Mouse (Mus musculus) limb, embryonic 11.5 days (tissue): Measurements from ENCODE around the gene Hook2. TPM values are rescaled to one million over a fixed set of nuclear protein-coding genes. Genes with fewer than 3 reads are reported as not detected.

Experiments
- ATAC-seq: fragments of 200-750 bp; cut with Nextera tagmentation; 2 replicates; pipeline ENCODE4 v1.8.0; 2017; ENCODE audit warnings: low read depth; ENCODE audit not compliant: insufficient number of reproducible peaks, low FRiP score, low TSS enrichment
- DNase-seq: peaks from one replicate; pipeline ENCODE4 v3.0.0-alpha.2; 2015; ENCODE audit warnings: low spot score
- H3K27ac ChIP-seq: fragments of 300-500 bp; sonication (generic); replicated peaks from 2 replicates; pipeline ENCODE4 v1.5.1; 2014; ENCODE audit warnings: low read depth, mild to moderate bottlenecking, low read length
- H3K27me3 ChIP-seq: fragments of 300-500 bp; sonication (generic); 2 replicates; pipeline ENCODE4 v1.6.1; 2014; ENCODE audit warnings: mild to moderate bottlenecking, low read length, mixed read lengths; ENCODE audit not compliant: control insufficient read depth, insufficient read depth
- H3K36me3 ChIP-seq: fragments of 300-500 bp; sonication (generic); 2 replicates; pipeline ENCODE4 v1.6.1; 2014; ENCODE audit warnings: mild to moderate bottlenecking, low read length, moderate library complexity, mixed read lengths; ENCODE audit not compliant: control insufficient read depth, insufficient read depth
- H3K4me1 ChIP-seq: fragments of 300-500 bp; sonication (generic); 2 replicates; pipeline ENCODE4 v1.6.1; 2014; ENCODE audit warnings: low read length, mixed read lengths; ENCODE audit not compliant: control insufficient read depth, insufficient read depth
- H3K4me2 ChIP-seq: fragments of 300-500 bp; sonication (generic); 2 replicates; pipeline ENCODE4 v1.6.1; 2014; ENCODE audit warnings: low read depth, mild to moderate bottlenecking, moderate library complexity; ENCODE audit not compliant: severe bottlenecking
- H3K4me3 ChIP-seq: fragments of 300-500 bp; sonication (generic); 2 replicates; pipeline ENCODE4 v1.5.1; 2014; ENCODE audit warnings: low read depth, low read length
- H3K9ac ChIP-seq: fragments of 300-500 bp; sonication (generic); 2 replicates; pipeline ENCODE4 v1.6.1; 2014; ENCODE audit warnings: mild to moderate bottlenecking, low read length
- H3K9me3 ChIP-seq: fragments of 300-500 bp; sonication (generic); 2 replicates; pipeline ENCODE4 v1.6.1; 2016; ENCODE audit warnings: low read length; ENCODE audit not compliant: control insufficient read depth
- WGBS: fragments of 180-500 bp; shearing (Covaris S2); extraction: QIAGEN DNeasy Blood & Tissue Kit; methylation state at CpG from one replicate; pipeline ENCODE4 v1.1.7; 2014; 5-methylcytosine and 5-hydroxymethylcytosine counted together
- polyA plus RNA-seq: library from polyadenylated mRNA; unstranded; fragments of >200 nt; fragmentation: Nextera tagmentation; extraction: Ambion mirVana; gene quantifications from 2 replicates; pipeline ENCODE4 v1.2.1, GENCODE M21; 2014

Hook2 gene
- polyA plus RNA-seq, 1 experiment from 2014 or later = 15.2 TPM

DNA sequence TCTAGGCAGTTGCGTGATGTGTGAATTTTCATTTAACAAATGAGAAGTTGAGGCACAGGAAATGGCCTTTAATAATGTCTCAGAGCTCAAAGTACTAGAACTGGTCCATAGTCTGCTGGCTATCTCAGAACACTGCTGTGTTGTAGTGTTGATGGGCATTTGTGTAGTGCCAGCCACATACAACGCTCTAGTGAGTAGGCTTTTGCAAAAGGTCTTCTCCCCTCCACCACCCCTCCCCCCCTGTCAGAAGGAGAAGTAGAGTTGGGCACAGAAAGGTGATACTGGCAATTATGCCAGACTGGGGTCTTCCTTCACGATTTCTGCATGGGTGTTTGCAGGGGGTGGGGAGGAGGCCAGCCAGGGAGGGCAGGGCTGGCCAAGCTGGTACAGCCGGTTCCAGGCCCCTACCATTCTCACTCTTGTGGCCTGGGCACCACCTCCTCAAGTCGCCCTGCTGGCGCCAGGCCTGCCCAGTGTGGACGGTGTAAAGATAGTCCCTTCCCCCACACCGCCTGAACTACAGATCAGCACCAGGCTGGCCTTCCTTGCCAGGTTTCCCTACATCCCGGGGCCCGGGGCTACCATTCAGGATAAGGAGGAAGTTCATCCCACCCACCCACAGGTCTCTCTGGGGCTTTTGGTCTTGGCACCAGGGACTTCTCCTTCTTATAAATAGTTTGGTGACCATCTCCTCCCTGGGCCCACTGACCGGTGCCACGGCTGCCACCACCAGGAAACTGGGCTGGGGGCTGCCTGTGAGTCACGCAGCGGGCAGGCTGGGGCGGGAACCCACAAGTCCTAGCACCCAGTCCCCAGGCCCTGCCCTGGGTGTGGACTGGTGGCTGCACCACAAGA lies 8.5 kb upstream of the Hook2 start:
- no peak overlapping the region for H3K4me2 ChIP-seq
- H3K4me3 ChIP-seq = no peak overlapping the region
- H3K9me3 ChIP-seq = no peaks in the 10 kb centered on the region
- no peak for ATAC-seq
- WGBS = 77% methylated on average over 15 of the region's 15 CpGs
- peaks cover 15% of the 10 kb centered on the region for H3K27me3 ChIP-seq
- peaks cover 52% of the 10 kb centered on the region for H3K4me1 ChIP-seq
- no peak overlapping the region for H3K27ac ChIP-seq
- no peak for DNase-seq
- no peaks in the 10 kb centered on the region for H3K36me3 ChIP-seq
- no peak overlapping the region; the same call in 1 of the 2 replicates for H3K9ac ChIP-seq

DNA sequence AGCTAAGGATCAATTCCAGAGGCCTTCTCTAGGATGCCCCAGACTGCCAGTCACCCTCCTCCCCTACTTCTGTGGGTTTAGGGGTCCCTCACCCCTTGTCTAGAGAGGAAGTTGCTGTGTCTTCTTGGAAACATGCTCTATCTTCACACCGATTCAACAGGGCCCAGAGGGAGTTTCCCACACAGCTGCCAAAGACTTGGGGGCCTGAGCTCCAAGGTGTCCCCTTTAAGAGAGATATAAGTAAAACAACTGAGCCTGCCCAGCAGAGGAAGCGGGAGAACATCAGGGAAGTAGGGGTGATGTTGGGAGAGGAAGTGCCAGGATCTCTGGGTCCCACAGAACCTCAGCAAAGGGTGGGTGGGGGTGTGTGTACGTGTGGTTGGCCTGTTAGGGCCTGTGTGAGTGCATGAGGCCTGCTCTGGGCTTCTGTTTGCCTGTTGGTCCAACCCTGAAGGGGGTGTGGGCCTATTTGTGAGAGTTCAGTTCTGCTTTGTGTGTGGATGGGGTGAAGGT lies 7.8 kb upstream of the Hook2 start:
- Histone ChIP-seq H3K27ac (no peak overlapping the region), H3K4me3 (no peak overlapping the region), H3K4me1 (peaks cover 46% of the 10 kb centered on the region), H3K9me3 (no peaks in the 10 kb centered on the region), H3K4me2 (no peak overlapping the region), H3K36me3 (no peaks in the 10 kb centered on the region), H3K9ac (no peak overlapping the region; the same call in 1 of the 2 replicates), H3K27me3 (peaks cover 8% of the 10 kb centered on the region)
- no peak for DNase-seq
- no peak for ATAC-seq
- 62% methylated on average over 3 of the region's 3 CpGs for WGBS

DNA sequence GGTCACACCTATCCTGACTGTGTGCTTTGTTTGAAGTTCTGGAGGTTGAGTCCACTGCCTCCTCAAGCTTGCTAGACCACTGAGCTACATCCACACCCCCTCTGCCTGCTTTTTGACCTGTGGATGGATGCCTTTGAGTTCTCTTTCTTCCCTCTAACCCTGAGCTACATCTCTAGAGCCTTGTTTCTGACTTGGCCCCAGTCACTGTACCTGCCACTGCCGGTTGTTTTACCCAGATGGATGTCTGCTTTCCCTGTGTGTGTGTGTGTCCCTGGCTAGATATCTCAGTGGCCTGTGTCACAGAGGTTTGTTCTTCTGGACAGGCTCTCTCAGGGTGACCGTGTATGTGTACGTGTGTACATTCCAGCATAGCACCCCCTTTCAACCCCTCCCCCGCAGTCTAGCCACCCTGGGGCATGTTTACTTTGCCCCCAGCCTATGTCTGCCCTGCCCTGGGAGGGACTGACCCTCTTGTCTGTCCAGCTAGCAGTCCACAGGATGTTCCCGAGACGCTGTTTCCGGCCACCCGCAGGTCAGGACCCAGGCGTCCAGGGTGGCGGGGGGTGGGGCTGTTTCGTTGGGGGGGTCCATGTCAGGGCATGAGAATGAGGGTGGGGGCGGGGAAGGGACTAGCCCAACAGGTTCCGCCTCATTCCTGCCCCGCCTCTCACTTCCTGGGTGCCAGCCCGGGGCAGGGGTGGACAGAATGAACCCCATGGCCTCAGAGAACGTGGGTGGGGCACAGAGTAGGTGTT lies 5.9 kb upstream of the Hook2 start:
- no peaks in the 10 kb centered on the region for H3K36me3 ChIP-seq
- H3K9ac ChIP-seq = peak overlapping the region; percentile 37; the same call in 1 of the 2 replicates
- H3K4me1 ChIP-seq = peaks cover 36% of the 10 kb centered on the region
- H3K9me3 ChIP-seq = no peaks in the 10 kb centered on the region
- H3K27me3 ChIP-seq = no peaks in the 10 kb centered on the region
- H3K4me2 ChIP-seq = peak overlapping the region; percentile 97
- WGBS = 7% methylated on average over 16 of the region's 16 CpGs
- H3K4me3 ChIP-seq = no peak overlapping the region
- no peak for DNase-seq
- H3K27ac ChIP-seq = peak overlapping the region; percentile 68
- no peak for ATAC-seq

DNA sequence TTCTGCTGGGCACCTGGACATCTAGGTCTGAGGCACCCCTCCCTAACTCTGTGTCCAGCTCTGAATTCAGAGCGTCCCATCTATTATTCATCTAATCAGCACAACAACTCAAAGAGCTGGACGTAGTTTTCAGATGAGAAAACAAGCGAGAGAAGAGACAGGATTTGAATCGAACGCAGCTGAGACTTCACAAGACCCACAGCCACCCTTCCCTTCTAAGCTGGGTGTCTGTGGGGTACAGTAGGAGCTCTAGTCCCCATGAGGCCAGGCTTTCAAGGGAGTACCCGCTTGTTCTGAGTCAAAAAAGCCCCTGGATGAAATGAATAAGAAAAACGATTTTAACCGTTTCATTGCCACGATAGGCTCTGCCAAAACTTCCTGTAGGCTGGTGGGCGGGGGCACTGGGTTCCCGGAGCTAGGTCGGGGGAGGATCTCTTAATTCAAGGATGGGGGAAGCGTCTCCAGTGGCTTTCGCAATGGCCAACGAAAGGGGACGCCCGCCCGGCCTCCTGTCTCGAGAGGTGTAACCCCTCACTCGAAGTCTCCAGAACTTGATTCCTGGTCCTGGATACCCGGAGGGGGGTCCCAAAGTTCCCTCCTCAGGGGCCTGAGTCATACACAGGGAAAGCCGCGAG lies 5.2 kb upstream of the Hook2 start:
- ATAC-seq (no peak), DNase-seq (no peak)
- Histone ChIP-seq H3K4me2 (peak overlapping the region; percentile 97), H3K27me3 (no peaks in the 10 kb centered on the region), H3K4me3 (peak overlapping the region; percentile 39), H3K27ac (peak overlapping the region; percentile 23; the same call in 1 of the 2 replicates), H3K9me3 (no peaks in the 10 kb centered on the region), H3K36me3 (no peaks in the 10 kb centered on the region), H3K4me1 (peaks cover 33% of the 10 kb centered on the region), H3K9ac (peak overlapping the region; percentile 64)
- WGBS = under 1% methylated on average over 23 of the region's 23 CpGs

DNA sequence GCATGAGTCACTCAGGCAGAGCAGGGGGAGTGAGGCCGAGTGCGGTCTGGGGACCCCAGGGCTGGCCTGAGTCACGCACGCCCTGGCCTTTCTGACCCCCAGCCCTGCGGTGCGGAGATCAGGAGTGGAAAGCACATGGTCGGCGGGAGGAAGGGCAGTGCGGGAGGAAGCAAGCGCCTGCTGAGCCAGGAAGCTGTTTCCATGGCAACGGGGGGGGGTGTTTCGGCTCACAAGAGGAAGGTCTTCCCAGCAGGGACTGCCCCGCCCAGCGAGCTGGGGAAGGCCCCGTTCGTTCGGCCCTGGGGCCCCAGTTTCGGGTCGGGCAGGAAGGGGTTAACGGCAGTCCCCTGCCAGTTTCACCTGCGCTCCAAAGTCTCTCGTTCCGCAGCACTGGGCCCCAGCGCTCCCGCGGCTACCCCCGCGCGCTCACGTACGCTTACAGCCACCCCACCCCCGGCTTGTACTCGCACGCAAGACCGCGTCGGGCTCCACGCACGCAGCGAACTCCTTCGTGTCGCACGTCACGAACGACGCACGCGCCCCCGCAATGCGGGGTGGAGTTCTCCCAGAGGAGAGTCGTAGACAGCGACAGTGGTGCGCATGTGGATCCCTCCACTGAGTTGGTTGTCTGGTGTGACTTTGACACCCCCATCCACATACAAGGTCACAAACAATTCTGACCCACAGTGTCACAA lies 4.6 kb upstream of the Hook2 start:
- H3K4me2 ChIP-seq = peak overlapping the region; percentile 97
- 0 out of 2 replicates have a peak overlapping the region, but pooled peaks have one; percentile 23 for H3K27ac ChIP-seq

DNA sequence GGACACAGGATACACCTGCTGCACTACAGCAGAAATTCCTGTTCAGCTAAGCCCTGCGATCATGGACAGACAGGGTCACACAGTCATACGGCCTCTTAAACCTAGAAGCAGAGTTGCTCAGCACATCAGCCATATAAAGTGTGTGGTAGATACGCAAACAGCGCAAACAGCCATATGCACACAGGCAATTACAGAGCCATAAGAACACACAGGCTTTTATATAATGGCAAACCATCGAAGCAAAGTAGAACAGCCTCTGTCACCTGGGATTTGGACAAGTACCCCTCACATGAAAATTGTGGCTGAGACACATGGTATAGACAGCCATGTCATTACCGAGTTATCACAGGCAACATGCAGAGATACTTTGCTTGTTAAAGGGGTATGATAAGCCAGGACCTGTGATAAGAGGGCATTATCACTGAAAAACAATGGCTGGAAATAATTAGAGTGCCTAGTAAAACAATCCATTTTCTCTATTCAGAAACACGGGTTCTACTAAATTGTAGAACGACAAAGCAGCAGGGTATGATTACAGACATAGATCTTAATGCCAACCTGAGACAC lies 3.9 kb upstream of the Hook2 start:
- ATAC-seq (no peak), DNase-seq (no peak)
- Histone ChIP-seq H3K36me3 (no peaks in the 10 kb centered on the region), H3K4me1 (peaks cover 25% of the 10 kb centered on the region), H3K9ac (no peak overlapping the region), H3K4me3 (no peak overlapping the region), H3K4me2 (peak overlapping the region; percentile 97), H3K27ac (no peak overlapping the region), H3K9me3 (no peaks in the 10 kb centered on the region), H3K27me3 (no peaks in the 10 kb centered on the region)
- WGBS = 37% methylated on average over 8 of the region's 8 CpGs

More for the DNA sequence above, 4.6 kb upstream of the Hook2 start:
- H3K9ac ChIP-seq = peak overlapping the region; percentile 64
- H3K4me3 ChIP-seq = peak overlapping the region; percentile 39
- no peaks in the 10 kb centered on the region for H3K27me3 ChIP-seq
- peaks cover 28% of the 10 kb centered on the region for H3K4me1 ChIP-seq
- H3K36me3 ChIP-seq = no peaks in the 10 kb centered on the region
- WGBS = under 1% methylated on average over 52 of the region's 53 CpGs
- DNase-seq (peak; percentile 84), ATAC-seq (peak; percentile 14; the same call in 1 of the 2 replicates)
- no peaks in the 10 kb centered on the region for H3K9me3 ChIP-seq

DNA sequence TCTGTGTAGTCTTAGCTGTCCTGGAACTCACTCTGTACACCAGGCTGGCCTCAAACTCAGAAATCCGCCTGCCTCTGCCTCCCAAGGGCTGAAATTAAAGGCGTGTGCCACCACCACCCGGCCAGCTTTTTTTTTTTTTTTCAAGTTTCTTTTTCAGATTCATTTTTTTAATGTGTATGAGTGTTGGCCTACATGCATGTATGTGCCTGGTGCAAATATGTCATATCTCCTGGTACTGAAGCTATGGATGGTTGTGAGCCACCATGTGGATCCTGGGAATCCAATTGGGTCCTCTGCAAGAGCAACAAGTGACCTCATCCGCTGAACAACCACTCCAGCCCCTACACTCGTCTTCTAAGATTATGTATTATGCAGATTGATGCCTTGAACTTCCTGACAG lies 3.0 kb upstream of the Hook2 start:
- Histone ChIP-seq H3K9me3 (no peaks in the 10 kb centered on the region), H3K27me3 (no peaks in the 10 kb centered on the region), H3K4me2 (no peak overlapping the region), H3K4me3 (no peak overlapping the region), H3K9ac (no peak overlapping the region), H3K36me3 (no peaks in the 10 kb centered on the region), H3K27ac (no peak overlapping the region), H3K4me1 (peaks cover 25% of the 10 kb centered on the region)
- ATAC-seq (no peak), DNase-seq (no peak)
- WGBS = 77% methylated on average over 5 of the region's 5 CpGs
